Mouse (Mus musculus): ENCODE data around the gene Immp2l.

The Immp2l gene

DNA sequence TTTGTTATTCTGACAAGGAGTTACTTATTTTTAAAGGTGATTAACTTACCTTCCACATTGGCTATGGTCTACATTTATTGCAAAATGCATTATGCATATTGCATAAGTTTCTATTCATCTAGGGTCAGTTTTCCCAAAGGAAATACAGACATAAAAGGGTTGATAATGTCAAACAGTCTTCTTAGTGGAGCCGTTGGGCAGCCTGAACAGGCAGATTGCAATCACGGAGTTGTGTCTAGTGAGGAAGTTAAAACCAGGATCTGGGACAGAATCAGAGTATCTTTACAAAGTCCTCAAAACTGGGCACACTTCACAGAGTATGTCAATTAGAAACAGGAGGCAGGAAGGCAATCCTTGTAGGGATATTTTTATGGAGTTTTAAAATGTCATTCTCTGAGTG, 300.5 kb downstream of the Immp2l start:
- no peak for DNase-seq

DNA sequence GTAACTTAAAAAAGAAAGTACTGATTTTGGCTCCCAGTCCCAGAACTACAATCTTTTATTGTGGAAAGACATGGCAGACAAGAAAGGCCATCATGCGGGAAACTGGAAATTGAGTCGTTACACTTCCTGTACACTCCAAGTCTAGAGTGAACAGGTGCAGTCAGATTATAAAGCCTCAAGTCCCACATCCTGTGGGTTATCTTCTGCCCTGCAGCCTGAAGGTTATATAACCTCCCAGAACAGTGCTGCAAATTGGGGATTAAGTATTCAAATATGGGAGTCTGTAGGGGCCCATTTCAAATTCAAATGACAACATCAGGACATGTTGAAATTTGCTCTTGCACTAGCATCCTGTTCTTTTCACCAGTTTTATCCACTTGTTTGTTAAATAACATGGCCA, 301.9 kb downstream of the Immp2l start:
- no peak for DNase-seq

DNA sequence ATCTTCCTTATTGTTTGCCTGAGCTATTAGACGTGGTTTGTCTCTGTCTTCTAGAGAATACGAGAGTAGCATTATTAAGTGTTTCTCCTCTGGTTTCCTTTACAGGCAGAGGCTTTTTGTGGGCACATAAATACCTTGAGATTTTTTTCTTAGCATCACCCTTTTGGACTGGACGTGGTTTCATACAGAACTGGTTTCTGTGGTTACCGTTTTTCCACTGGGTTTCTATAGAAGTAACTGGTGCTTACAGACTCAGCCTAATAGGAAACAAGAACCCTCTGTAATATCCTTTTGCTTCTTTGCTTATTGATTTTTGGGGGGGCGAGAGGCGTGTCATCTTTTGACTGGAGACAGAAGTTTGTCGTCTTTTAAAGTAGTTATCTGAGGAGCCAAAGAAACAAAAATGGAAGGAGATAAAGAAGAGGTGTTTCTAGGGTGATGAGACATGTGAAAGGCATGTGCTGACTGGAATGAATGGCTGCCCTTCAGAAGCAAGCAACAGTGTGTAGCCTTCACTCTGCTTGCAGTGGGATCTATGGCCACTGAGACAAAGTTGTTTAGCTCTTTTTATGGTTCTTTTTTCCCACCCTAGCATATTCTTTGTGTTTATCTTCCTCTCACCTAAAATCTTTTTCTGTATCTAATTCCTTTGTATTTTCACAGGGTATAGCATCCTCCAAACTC, 307.2 kb downstream of the Immp2l start:
- no peak for DNase-seq

DNA sequence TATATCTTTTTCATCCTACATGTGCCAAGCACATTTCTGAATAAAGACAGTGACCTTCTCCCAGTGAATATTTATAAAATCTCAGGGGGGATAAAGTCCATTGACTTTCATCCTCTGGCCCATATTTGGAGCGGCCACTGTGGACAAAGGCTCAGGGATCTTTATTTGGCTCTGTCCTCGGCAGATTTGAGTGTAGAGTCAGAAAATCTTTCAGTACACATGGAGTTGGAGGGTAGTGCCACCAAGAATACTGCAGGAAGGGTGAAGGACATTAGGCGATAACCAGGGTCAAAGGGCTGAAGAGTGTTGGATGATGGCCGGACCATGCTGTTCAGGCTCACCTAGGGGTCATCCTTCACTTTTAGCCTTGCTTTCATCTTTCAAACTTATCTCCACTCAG, 321.7 kb downstream of the Immp2l start:
- no peak for DNase-seq

DNA sequence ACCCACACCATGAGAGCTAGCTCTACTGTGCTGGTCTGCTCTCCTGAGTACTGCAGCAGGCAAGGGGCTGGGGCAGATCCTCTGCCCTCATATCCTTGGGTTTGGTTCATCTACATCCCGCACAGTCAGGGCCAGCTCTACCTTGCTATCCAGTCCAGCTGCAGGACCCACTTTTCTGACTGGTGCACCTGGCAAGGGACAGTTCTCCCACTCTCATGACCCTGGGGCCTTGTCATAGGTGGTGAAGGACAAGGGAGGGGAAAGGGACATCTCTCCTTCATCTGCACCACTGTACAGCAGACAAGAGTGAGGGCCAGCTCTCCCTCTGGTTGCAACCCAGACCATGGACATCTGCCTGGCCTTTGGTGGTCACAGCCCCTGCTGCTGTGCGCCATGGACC, 323.6 kb downstream of the Immp2l start:
- DNase-seq: no peak

DNA sequence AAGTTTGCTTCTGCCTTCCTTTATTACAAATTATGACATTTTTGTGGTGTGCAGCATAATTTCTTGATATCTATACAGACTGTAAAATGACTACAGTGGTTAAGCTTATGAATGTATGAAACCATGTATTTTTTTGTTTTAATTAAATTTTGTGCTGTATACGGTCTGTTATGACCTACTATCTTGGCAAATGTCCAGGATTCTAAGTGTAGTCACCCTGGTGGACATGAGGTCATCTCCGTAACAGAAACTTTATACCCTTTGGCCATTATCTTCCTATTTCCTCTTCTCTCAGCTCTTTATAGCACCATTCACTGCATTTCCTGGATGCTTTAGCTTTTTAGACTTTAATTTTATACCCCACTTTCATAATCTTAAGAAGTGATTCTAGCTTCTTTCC, 325.5 kb downstream of the Immp2l start:
- DNase-seq: no peak

DNA sequence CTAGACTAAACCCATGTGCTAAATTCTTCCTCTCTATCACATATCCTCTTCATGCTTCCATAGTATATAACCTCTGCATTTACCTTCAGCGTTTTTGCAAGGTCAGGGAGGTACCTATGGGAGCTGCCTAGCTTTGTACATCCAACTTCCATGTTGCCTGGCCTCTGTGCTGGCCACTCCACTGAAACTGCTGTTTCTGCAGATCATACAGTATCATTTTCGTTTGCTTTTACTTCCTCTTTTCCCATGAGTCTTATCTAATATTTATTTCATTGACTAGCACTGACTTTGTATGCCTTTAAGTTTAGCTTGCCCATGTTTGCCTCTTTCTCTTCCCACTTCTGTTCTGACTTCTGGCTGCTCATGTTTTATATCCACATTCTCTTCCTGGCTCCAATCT, 325.9 kb downstream of the Immp2l start:
- DNase-seq: no peak

DNA sequence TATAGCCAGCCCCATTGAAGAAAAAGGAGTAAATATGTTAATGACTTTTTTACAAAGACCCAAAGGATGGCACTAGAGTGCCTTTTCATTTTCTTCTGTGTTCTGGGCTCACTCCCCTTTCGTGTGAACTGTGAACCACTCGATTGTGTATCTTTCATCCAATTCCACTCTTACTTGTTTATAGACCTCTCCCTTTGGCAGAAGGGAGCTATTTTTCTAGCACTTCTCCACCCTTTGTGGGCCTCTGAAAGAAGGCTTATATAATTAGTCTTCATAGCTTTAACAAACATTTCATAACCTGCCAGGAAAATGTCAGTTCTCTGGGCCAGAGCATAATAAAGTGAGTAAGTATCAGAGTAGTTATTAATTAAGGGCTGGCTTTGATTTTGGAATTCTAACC, 327.4 kb downstream of the Immp2l start:
- DNase-seq: no peak

DNA sequence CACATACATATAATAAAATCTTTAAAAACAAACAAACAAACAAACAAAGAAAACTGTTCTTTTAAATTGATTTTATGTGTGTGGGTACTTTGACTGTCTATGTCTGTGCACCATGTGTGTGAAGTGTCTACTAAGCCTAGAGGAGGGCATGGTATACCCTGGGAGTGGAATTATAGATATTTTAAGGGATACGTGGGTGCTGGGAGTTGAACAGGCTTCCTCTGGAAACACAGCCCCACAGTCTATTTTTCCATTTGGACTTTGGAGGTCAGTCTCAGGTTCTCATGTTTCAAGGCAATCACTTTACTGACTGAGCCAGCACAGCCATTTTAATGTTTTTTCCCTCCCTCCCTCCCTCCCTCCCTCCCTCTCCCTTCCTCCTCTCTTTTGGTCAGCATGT, 331.0 kb downstream of the Immp2l start:
- no peak for DNase-seq

DNA sequence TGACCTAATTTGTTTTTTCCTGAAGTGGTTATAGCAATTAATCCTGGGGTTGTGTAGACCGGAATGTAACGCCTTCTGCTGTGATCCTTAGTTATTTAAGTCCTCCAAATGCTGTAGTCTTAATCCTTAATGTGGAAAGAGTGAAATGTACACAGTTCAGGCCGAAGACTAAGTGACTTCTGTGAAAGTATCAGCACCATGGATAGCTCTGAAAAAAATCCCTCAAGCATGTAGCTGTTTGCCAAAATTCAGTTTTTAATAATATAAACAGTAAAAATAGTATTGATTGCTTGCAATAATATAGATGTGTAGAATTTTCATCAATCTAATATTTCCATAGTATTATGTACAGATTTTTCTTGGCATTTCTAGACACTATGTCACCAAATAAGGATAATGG, 332.1 kb downstream of the Immp2l start:
- no peak for DNase-seq

DNA sequence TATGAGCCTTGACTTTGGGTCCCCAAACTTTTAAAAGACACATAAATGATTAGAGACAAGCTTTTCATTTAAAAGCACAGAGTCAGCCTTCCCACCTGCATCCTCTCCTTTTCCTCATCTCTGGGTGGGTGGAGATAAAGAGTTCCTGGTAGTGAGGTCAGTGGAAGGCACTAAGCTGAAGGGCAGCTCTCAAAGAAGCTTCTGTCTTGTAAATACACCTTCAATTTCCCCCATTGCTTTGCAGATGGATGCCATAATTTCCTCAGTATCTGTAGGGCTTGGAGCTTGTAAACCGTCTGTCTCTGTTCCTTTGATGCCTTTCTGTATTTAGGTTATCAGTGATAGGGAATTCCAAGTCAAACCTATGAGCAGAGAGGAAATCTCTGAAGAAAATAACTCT, 362.8 kb downstream of the Immp2l start:
- no peak for DNase-seq

DNA sequence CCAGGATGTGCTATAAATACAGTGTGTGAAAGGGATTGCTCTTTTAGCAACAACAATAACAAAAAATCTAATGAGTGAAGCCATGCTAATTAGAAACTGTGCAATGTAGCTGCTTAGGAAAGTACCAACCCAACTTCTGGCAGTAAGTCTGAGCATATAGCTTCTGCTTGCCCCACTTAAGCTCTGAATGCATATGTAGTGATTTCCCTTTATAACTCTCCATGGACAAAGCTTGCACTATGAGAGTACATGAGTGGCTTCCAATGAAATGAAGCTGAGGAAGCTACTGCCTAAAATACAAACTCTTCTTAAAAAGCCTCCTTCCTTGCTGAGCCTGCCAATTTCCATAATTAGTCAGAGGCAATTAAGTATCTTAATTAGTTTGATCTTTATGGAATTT, 370.3 kb downstream of the Immp2l start:
- no peak for DNase-seq

DNA sequence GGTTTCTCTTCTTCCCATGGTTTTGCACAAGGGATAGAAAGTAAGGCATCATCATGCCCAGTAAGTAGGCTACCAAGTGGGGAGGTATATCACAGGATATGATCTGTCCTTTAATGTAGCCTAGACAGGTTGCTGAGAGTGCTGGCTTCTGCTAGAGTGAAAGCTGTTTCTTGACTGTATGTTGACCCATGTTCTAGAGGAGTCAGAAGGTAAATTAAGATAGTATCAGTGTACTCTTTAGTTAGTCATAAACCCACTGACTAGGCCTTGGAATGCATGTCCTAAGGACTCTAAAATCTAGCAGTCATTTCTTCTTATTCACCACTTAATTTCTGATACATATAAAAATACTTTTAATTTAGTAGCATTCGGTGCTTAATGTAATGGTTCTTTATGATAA, 377.2 kb downstream of the Immp2l start:
- no peak for DNase-seq

DNA sequence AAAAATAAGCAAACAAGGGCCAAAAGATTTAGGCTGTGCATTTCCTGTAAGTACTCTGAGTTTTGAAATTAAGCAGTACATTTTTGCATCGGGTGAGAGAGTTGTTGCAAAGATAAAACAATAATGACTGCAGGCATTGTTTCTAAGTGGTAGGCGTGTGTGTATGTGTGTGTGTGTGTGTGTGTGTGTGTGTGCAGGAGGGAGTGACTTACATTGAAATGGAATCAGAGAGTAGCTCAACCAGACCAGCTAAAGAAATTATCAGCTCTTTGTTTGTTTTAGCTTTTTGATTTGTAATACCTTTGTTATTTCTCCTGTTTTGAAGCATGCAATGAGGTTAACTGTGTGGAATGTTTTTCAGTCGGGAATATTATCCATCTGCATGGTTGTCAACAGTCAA, 378.0 kb downstream of the Immp2l start:
- DNase-seq: no peak

DNA sequence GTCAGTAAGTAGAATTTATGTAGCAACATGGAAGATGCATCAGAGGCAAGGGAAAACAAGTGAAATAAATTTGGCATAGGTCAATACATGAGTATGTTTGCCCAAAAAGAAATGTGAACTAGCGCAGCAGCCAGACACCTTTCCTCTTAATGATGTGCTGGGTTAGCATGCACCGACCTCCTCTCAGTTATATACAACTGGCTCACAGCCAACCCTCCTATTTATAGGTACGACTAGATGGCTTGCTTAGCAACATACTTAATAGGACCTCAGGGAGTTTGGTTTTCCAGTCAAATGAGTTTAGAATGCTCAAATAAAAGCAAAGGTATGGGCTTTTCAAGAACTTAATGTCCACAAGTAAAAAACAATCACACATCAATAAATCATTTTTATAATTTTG, 385.5 kb downstream of the Immp2l start:
- DNase-seq: no peak

DNA sequence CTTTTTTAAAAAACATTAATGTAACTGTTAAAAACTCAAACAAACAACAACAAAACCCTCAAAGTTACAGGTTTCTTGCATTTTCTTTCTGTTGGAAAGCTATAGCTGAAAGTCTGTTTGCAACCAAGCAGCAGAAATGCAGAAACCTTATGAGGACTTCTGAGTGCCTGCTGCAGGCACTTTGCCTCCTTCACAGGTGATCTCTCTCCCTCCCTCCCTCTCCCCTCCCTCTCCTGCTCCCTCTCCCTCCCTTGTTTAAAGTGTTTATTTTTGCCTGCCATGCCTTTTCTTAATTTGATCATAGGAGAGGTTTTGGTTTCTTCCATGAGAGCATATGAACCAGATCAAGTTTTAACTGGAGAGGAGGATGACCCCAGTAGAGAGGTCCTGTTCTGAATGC, 392.7 kb downstream of the Immp2l start:
- DNase-seq: no peak

DNA sequence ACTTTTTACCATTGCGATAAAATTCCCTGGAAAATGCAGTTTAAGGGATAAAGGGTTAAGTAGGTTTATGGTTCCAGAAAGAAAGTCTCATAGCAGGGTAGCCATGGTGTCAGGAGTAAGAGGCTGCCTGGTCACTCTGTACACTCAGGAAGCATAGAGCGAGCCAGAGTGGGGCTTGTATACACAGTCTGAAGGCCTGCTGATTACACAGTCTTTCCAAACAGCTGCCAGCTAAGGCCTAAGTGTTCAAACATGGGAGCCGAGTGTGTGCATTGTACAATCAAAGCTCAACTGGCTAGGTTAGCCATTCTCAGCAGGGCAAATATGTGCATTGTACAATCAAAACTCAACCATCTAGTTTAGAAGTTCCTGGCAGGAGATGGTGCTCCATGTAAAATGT, 393.2 kb downstream of the Immp2l start:
- no peak for DNase-seq

DNA sequence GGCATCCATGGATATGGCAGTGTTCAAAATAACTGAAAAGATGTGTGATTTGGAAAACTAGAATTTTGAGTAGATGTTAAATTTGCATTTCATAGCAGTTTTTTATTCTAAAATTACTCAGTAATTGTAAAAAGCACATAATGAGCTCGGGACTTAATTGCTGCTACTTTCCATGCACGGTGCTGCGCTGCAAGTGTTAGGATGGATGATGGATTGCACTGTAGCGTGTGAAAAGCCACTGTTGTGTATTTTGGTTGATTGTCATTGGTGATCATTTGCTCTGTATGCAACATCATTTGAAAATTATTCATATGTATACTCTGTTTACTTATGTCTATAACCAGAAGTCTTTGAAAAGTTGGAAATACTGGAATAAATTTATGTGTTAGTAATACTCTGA, 394.1 kb downstream of the Immp2l start:
- no peak for DNase-seq

DNA sequence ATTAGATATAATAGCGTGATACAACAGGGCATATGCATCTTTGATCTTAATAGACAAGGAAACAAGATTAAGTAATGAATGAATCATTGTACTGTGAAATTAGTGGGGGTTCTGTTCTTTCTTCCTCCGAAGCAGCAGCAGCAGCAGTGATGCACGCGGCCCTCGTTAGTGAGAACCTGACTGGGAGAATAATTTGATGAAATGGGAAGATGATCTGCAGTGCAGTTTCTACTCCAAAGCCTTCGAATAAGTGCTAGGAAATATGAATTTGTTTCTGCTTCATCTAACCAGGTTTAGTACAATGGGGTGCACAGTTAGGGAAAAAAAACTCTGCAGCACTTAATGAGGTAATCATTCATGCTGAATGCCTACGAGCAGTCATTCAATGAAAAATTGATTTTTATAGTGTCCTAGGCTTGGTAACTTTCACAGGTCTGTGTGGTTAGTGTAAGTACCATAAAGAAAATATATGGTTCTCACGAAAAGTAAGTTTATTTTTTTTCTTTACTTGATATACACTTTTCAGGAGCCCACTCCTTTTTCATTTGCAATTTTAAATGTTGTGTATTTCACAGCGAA, 401.3 kb downstream of the Immp2l start:
- no peak for DNase-seq

DNA sequence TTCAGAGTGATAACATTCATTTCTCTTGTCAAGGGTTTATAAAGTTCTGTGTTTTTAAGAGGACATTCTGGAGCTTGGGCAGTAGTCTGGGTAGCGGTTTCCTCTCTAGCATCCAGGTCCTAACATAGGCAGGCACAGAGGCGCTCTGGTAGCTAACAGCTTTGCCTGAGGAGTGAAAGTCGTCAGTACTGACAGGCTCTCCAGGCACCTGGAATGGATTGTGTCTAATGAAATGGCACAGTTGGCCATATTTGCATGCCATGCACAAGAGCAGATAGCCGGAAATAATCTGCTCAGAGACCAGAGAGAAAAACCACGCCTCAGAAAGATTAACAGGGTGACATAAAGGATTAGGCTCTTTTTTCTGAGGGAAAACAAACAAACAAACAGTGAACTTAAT, 403.6 kb downstream of the Immp2l start:
- no peak for DNase-seq

DNA sequence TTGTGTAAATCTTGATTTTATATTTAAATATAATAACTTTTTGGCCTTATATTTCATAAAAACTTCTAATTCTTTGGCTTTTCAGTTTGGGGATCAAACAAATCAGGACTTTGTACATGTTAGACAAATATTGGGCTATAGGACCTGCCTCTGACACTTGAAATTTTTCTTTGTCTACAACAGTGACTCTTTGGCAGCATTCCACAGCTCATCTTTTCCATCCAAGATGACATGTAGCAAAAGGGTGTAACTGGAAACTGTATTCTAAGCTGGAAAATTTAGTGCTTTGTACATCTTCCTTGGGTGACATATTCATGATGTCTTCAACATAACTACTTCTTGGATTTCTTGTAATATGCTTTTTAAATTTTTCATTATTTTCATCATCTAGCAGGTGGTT, 404.9 kb downstream of the Immp2l start:
- DNase-seq: no peak

DNA sequence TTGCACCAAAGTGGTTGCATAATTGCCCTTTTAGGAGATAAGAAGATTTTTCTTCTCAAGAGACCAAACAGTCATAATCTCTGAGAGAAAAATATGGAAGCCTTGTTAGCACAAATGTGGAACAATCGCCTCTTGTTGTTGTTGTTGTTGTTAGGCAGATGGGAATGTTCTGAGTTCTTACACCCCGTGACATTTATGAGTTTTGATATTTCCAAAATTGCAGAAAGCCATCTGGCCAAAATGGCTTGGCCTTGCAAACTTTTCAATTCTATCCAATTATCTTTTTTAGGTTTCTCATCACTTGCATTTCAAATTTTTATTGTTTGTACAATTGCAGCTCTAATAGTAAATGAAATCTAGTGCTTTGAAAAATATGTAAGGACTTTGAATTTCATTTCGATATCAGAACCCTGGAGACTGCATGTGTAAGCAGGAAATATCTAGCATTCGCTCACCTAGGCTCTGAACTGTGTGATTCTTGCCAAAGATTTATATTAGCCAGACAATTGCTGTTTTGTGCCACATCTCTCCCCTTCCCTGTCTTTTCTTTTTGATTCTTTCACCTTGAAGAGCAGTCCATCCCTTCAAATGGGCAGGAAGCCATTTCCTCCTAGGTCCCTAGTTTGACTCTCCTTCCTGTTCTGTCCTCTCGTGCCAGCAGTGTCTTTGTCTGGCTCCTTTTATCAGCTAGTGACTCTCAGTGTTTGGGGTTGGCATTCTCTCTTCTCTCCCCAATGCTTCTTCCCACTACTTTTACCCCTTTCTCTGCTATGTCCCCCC, 412.5 kb downstream of the Immp2l start:
- peak; percentile 23 for DNase-seq

DNA sequence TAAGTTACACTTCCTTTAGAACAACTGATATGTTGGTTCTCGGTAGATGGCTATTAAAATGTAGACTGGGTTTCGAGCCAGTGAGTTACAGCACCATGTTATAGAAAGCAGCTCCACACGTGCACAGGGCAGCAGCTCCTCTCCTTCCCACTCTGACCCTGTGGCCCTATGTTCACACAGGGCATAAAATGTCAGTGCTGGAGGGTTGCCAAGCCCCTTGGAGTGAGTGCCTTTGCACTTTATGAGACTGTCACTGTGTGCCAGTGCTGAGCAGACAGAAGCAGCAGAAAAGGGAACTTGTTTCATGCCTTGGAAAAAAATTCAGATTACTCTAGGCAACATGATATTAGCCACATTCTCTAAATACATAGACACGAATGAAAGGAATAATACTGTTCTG, 414.6 kb downstream of the Immp2l start:
- DNase-seq: no peak

DNA sequence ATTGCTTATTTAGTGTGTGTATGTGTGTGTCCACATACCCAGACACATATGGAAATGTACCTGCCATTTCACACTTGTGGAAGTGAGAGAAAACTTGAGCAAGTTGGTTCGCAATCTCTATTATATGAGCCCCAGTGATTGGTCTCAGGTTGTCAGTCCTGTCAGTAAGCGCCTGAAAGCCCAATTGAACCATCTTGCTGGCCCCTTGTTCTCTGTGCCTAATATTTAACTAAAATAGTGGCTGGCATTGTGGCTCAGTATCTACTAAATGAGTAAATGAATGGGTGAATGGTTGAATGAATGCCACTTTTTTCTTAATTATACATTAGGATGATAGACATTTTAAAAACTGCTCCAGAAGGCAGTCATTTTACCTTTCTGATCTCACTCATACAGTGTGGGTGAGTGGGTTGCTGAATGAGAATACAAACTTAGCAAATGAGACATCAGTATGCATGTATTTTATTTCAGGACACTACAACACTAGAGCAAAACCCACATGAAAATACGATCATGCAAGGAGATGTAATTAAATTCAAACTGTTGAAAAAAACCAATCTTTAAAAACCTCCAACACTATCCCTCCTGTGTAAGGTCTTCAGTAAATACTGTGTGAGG, 444.6 kb downstream of the Immp2l start:
- DNase-seq: no peak

Data from layer of hippocampus, adult 9-11 months (tissue).